Mouse (Mus musculus): ENCODE measurements at regions not wholly inside any gene's neighbourhood (a gene's known extent, or its start where the extent isn't known, plus 50 kb on each side); places are given as distances from the start of the nearest gene placed in this dataset.

- TF ChIP-seq CHD2 (IDR thresholded peaks at IDR 0.05; ENCODE audit: low read length) (no peak), MAX (IDR thresholded peaks at IDR 0.05; ENCODE audit: low read length) (no peak), ZMIZ1 (IDR thresholded peaks at IDR 0.05; ENCODE audit: low read depth, low read length) (no peak)
Measured at GRCm38 (mm10) chr3:81809604-81810003, 122.8 kb upstream of the Ctso start (continued).

GRCm38 (mm10) chr3:81820304-81820703, 112.1 kb upstream of the Ctso start:
- Histone ChIP-seq H3K4me1 (ENCODE audit: control insufficient read depth in 1 of 2, insufficient read depth in 2 of 2, low read length in 2 of 2) (no peaks in the 10 kb centered on the region), H3K27ac (ENCODE audit: control insufficient read depth, low read depth, low read length) (no peak overlapping the region), H3K9me3 (replicated peaks; ENCODE audit: insufficient read depth, low read length) (no peaks in the 10 kb centered on the region), H3K9ac (ENCODE audit: control insufficient read depth, low read depth, low read length, poor library complexity, severe bottlenecking) (no peak overlapping the region), H3K79me2 (ENCODE audit: control insufficient read depth, insufficient read depth, low read length, poor library complexity) (no peaks in the 10 kb centered on the region), H3K36me3 (ENCODE audit: control insufficient read depth in 1 of 2, insufficient read depth in 2 of 2, low read length in 2 of 2) (no peaks in the 10 kb centered on the region), H3K4me3 (ENCODE audit: control insufficient read depth in 1 of 2, insufficient read depth in 1 of 2, low read depth in 2 of 2, low read length in 2 of 2) (no peak overlapping the region), H3K27me3 (ENCODE audit: control insufficient read depth in 1 of 2, insufficient read depth in 2 of 2, low read length in 2 of 2) (no peaks in the 10 kb centered on the region)
- TF ChIP-seq ELF1 (IDR thresholded peaks at IDR 0.05; ENCODE audit: low read depth, low read length) (no peak), POLR2A (IDR thresholded peaks at IDR 0.05; ENCODE audit: control insufficient read depth in 1 of 2, insufficient read depth in 1 of 2, low read depth in 1 of 2, low read length in 2 of 2, poor library complexity in 1 of 2) (no peak), SMC3 (IDR thresholded peaks at IDR 0.05; ENCODE audit: low read depth, low read length) (no peak), CHD2 (IDR thresholded peaks at IDR 0.05; ENCODE audit: low read length) (no peak), KAT2A (conservative IDR thresholded peaks at IDR 0.05; ENCODE audit: low read depth, low read length) (no peak), MAZ (IDR thresholded peaks at IDR 0.05; ENCODE audit: low read depth, low read length) (no peak), NELFE (IDR thresholded peaks at IDR 0.05; ENCODE audit: low read depth, low read length) (no peak), HCFC1 (IDR thresholded peaks at IDR 0.05; ENCODE audit: low read depth, low read length) (no peak), TBP (IDR thresholded peaks at IDR 0.05; ENCODE audit: low read depth, low read length) (no peak), JUND (IDR thresholded peaks at IDR 0.05; ENCODE audit: low read depth, low read length) (no peak), CTCF (IDR thresholded peaks at IDR 0.05 in 2 of 3, conservative IDR thresholded peaks at IDR 0.05 in 1 of 3; ENCODE audit: control insufficient read depth in 1 of 3, insufficient read depth in 1 of 3, low read depth in 2 of 3, low read length in 3 of 3, poor library complexity in 1 of 3, severe bottlenecking in 1 of 3) (no peak), RAD21 (IDR thresholded peaks at IDR 0.05; ENCODE audit: low read depth, low read length) (no peak), ZNF384 (IDR thresholded peaks at IDR 0.05; ENCODE audit: low read depth, low read length) (no peak)
- no peak for DNase-seq (ENCODE audit: low read depth, low spot score)

DNA sequence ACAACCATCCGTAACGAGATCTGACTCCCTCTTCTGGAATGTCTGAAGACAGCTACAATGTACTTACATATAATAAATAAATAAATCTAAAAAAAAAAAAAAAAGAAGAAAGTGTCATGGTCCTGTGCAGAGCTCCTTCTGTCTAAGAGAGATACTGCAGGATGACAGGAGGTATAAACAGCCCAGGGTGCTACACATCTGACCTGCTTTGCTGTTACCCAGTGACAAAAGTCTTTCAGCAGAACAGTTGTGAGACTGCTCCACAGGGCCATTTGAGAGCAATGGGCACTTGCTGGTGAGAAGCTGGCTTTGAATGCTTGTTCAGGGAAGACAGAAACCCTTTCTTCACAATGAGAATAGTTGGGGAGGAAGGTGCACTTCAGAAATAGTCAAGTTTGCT, 102.9 kb upstream of the Ctso start:
- DNase-seq (ENCODE audit: low read depth, low spot score), result no peak

More for the DNA sequence above, 102.9 kb upstream of the Ctso start:
- no peak for TF ChIP-seq CHD2 (IDR thresholded peaks at IDR 0.05; ENCODE audit: low read length)
- TF ChIP-seq TAL1 (IDR thresholded peaks at IDR 0.05; ENCODE audit: low read length), result no peak
- TF ChIP-seq TBP (IDR thresholded peaks at IDR 0.05; ENCODE audit: low read depth, low read length), result no peak
- TF ChIP-seq E2F4 (IDR thresholded peaks at IDR 0.05; ENCODE audit: borderline replicate concordance, low read depth, low read length), result no peak
- TF ChIP-seq BHLHE40 (IDR thresholded peaks at IDR 0.05; ENCODE audit: borderline replicate concordance, low read depth, low read length), result no peak
- Histone ChIP-seq H3K27me3 (ENCODE audit: control insufficient read depth in 1 of 2, insufficient read depth in 2 of 2, low read length in 2 of 2) (no peaks in the 10 kb centered on the region), H3K36me3 (ENCODE audit: control insufficient read depth in 1 of 2, insufficient read depth in 2 of 2, low read length in 2 of 2) (no peaks in the 10 kb centered on the region), H3K4me1 (ENCODE audit: control insufficient read depth in 1 of 2, insufficient read depth in 2 of 2, low read length in 2 of 2) (no peaks in the 10 kb centered on the region), H3K9ac (ENCODE audit: control insufficient read depth, low read depth, low read length, poor library complexity, severe bottlenecking) (no peak overlapping the region), H3K9me3 (replicated peaks; ENCODE audit: insufficient read depth, low read length) (no peaks in the 10 kb centered on the region), H3K79me2 (ENCODE audit: control insufficient read depth, insufficient read depth, low read length, poor library complexity) (no peaks in the 10 kb centered on the region), H3K27ac (ENCODE audit: control insufficient read depth, low read depth, low read length) (no peak overlapping the region), H3K4me3 (ENCODE audit: control insufficient read depth in 1 of 2, insufficient read depth in 1 of 2, low read depth in 2 of 2, low read length in 2 of 2) (no peak overlapping the region)
